Mouse (Mus musculus) small intestine, adult 2 months (tissue): ENCODE data around the gene Gins2.

Source experiments
- CTCF ChIP-seq: fragments of 200-500 bp; IDR thresholded peaks from 2 replicates; pipeline ENCODE4 v1.5.1; 2012; ENCODE audit warnings: low read depth, mild to moderate bottlenecking, control low read depth, inconsistent platforms, low read length, moderate library complexity, mixed read lengths; ENCODE audit not compliant: insufficient replicate concordance, insufficient read length; ENCODE audit errors: extremely low read depth
- POLR2A ChIP-seq: fragments of 200-500 bp; IDR thresholded peaks from 2 replicates; pipeline ENCODE4 v1.6.1; 2012; ENCODE audit warnings: low read depth, mild to moderate bottlenecking, control low read depth, inconsistent platforms, low read length, moderate library complexity

DNA sequence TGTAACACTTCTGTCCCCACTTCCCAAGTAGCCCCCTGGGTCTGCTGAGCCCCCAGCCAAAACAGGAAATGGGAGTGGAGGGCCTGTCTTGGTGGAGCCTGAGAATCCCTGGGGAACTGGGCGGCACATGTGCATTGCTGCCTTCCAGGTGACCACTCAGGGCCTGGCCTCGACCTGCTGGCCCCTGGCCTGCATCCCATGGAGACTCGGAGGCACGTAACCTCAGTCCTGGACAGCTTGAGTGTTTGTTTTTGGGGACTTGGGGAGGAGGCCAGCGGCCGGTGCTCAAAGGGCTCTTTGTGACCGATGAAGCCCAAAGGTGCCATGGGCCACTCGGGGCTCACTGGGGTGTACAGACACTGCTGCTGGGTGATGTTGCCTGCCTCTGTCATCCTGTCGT is 41.5 kb downstream of the Gins2 start:
- TF ChIP-seq CTCF (no peak), POLR2A (no peak)
